In the genomic region with DNA sequence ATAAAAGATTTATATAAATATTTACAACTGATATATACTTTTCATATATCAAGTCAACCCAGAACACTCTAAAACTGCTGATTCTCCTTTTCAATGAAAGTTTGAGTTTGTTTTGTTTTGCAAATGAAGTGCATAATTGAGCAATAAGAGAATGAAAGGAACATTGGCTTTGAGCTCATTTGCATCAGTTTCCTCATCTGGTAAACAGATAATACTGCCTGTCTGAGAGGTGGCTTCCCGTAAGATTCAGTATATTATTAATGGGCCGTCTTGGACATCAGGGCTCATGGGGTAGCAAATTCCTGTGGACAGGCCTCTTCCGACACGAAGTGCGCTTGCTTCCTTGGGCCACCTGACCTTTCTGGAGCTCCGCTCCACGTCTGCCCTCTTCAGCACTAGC, we compare ENCODE assay signal across 19 mouse cellular contexts.
"Had no signal": no experiment of that assay in that cellular context is flagged by ENCODE, and none has a peak within 500 bp of the region (broad histone marks: within the 10 kb centered on the region; RNA-seq: fewer than 3 reads in every experiment).

No protein-coding gene starts in this region.

- H3K4me3 ChIP-seq: kidney, embryonic 15.5 days; limb, embryonic 10.5 days; limb, embryonic 13.5 days; liver, embryonic 13.5 days; lung, embryonic 15.5 days; midbrain, embryonic 15.5 days; myocyte; neural tube, embryonic 13.5 days; stomach, embryonic 15.5 days had no signal

- H3K27ac ChIP-seq: kidney, embryonic 15.5 days; limb, embryonic 10.5 days; limb, embryonic 13.5 days; liver, embryonic 13.5 days; lung, embryonic 15.5 days; midbrain, embryonic 15.5 days; neural tube, embryonic 13.5 days; stomach, embryonic 15.5 days had no signal

- H3K9me3 ChIP-seq: kidney, embryonic 15.5 days; limb, embryonic 10.5 days; limb, embryonic 13.5 days; liver, embryonic 13.5 days; lung, embryonic 15.5 days; midbrain, embryonic 15.5 days; neural tube, embryonic 13.5 days; stomach, embryonic 15.5 days had no signal

- DNase-seq: kidney, adult 2 months; kidney, postnatal 10 days; kidney, postnatal 36 days; liver; liver, embryonic 13.5 days; lung, postnatal 14 days; lung, postnatal 4 days; retina, postnatal 1 day; right cerebral cortex, postnatal 25 days; spleen, adult 18-20 months; thymus, postnatal 36 days had no signal

- H3K27me3 ChIP-seq: kidney, embryonic 15.5 days; limb, embryonic 13.5 days; liver, embryonic 13.5 days; lung, embryonic 15.5 days; midbrain, embryonic 15.5 days; neural tube, embryonic 13.5 days; stomach, embryonic 15.5 days had no signal

- H3K4me1 ChIP-seq: kidney, embryonic 15.5 days; limb, embryonic 10.5 days; limb, embryonic 13.5 days; liver, embryonic 13.5 days; lung, embryonic 15.5 days; midbrain, embryonic 15.5 days; neural tube, embryonic 13.5 days; stomach, embryonic 15.5 days had no signal

- H3K36me3 ChIP-seq: kidney, embryonic 15.5 days; limb, embryonic 10.5 days; limb, embryonic 13.5 days; lung, embryonic 15.5 days; midbrain, embryonic 15.5 days; neural tube, embryonic 13.5 days; stomach, embryonic 15.5 days had no signal

- H3K9ac ChIP-seq: kidney, embryonic 15.5 days; limb, embryonic 13.5 days; liver, embryonic 13.5 days; lung, embryonic 15.5 days; midbrain, embryonic 15.5 days; neural tube, embryonic 13.5 days; stomach, embryonic 15.5 days had no signal
